Mouse (Mus musculus) forebrain, embryonic 16.5 days (tissue): ENCODE measurements at regions not wholly inside any gene's neighbourhood (a gene's known extent, or its start where the extent isn't known, plus 50 kb on each side); places are given as distances from the start of the nearest gene placed in this dataset.

ENCODE experiments used
- ATAC-seq: fragments of 200-750 bp; cut with Nextera tagmentation; 2 replicates; pipeline ENCODE4 v1.8.0; 2017; ENCODE audit warnings: mild to moderate bottlenecking, moderate library complexity
- H3K27ac ChIP-seq: fragments of 300-500 bp; sonication (generic); 2 replicates; pipeline ENCODE4 v1.5.1; 2014; ENCODE audit warnings: low read length, control low read depth
- H3K27me3 ChIP-seq: fragments of 300-500 bp; sonication (generic); replicated peaks from 2 replicates; pipeline ENCODE4 v1.6.1; 2014; ENCODE audit warnings: low read length; ENCODE audit not compliant: control insufficient read depth, insufficient read depth
- H3K36me3 ChIP-seq: fragments of 300-500 bp; sonication (generic); 2 replicates; pipeline ENCODE4 v1.6.1; 2014; ENCODE audit not compliant: control insufficient read depth, insufficient read depth
- H3K4me1 ChIP-seq: fragments of 300-500 bp; sonication (generic); replicated peaks from 2 replicates; pipeline ENCODE4 v1.6.1; 2014; ENCODE audit warnings: low read length; ENCODE audit not compliant: control insufficient read depth, insufficient read depth
- H3K4me2 ChIP-seq: fragments of 300-500 bp; sonication (generic); 2 replicates; pipeline ENCODE4 v1.6.1; 2014; ENCODE audit warnings: mild to moderate bottlenecking, low read length, control low read depth
- H3K4me3 ChIP-seq: fragments of 300-500 bp; sonication (generic); replicated peaks from 2 replicates; pipeline ENCODE4 v1.5.1; 2014; ENCODE audit warnings: mild to moderate bottlenecking, low read length, control low read depth
- H3K9ac ChIP-seq: fragments of 300-500 bp; sonication (generic); replicated peaks from 2 replicates; pipeline ENCODE4 v1.6.1; 2014; ENCODE audit warnings: low read depth, low read length, control low read depth
- H3K9me3 ChIP-seq: fragments of 300-500 bp; sonication (generic); 2 replicates; pipeline ENCODE4 v1.6.1; 2016; ENCODE audit warnings: low read length; ENCODE audit not compliant: control insufficient read depth
- WGBS: fragments of 180-500 bp; shearing (Covaris S2); extraction: QIAGEN DNeasy Blood & Tissue Kit; methylation state at CpG from one replicate; pipeline ENCODE4 v1.1.7; 2014; 5-methylcytosine and 5-hydroxymethylcytosine counted together

GRCm38 (mm10) chr14:47909129-47909528 lies 211.5 kb upstream of the Peli2 start:
- no peaks in the 10 kb centered on the region for H3K36me3 ChIP-seq
- WGBS, result 48% methylated on average over 8 of the region's 8 CpGs
- ATAC-seq, result no peak

GRCm38 (mm10) chr14:47910741-47911295 lies 209.8 kb upstream of the Peli2 start:
- H3K4me2 ChIP-seq, result no peak overlapping the region
- H3K9me3 ChIP-seq, result no peaks in the 10 kb centered on the region
- no peaks in the 10 kb centered on the region for H3K27me3 ChIP-seq
- no peak overlapping the region for H3K9ac ChIP-seq
- 25% methylated on average over 6 of the region's 6 CpGs for WGBS
- H3K4me1 ChIP-seq, result peaks cover 26% of the 10 kb centered on the region
- ATAC-seq, result no peak
- no peaks in the 10 kb centered on the region for H3K36me3 ChIP-seq
- peak overlapping the region; percentile 51; the same call in 1 of the 2 replicates for H3K27ac ChIP-seq
- H3K4me3 ChIP-seq, result no peak overlapping the region

More at GRCm38 (mm10) chr14:47909129-47909528, 211.5 kb upstream of the Peli2 start:
- no peaks in the 10 kb centered on the region for H3K9me3 ChIP-seq
- H3K9ac ChIP-seq, result no peak overlapping the region
- no peak overlapping the region for H3K4me3 ChIP-seq
- H3K27me3 ChIP-seq, result no peaks in the 10 kb centered on the region
- H3K4me2 ChIP-seq, result no peak overlapping the region
- peaks cover 26% of the 10 kb centered on the region for H3K4me1 ChIP-seq
- no peak overlapping the region for H3K27ac ChIP-seq

GRCm38 (mm10) chr14:47911546-47912545 lies 208.8 kb upstream of the Peli2 start:
- WGBS, result 52% methylated on average over 9 of the region's 9 CpGs
- no peak overlapping the region for H3K27ac ChIP-seq
- no peak overlapping the region for H3K9ac ChIP-seq
- H3K9me3 ChIP-seq, result no peaks in the 10 kb centered on the region
- H3K4me3 ChIP-seq, result no peak overlapping the region
- H3K4me2 ChIP-seq, result no peak overlapping the region
- peaks cover 26% of the 10 kb centered on the region for H3K4me1 ChIP-seq
- ATAC-seq, result peak; percentile 97
- H3K27me3 ChIP-seq, result no peaks in the 10 kb centered on the region
- no peaks in the 10 kb centered on the region for H3K36me3 ChIP-seq

GRCm38 (mm10) chr14:47915621-47916020 lies 205.0 kb upstream of the Peli2 start:
- Histone ChIP-seq H3K4me1 (peaks cover 20% of the 10 kb centered on the region), H3K9ac (no peak overlapping the region), H3K4me2 (no peak overlapping the region), H3K36me3 (no peaks in the 10 kb centered on the region), H3K9me3 (no peaks in the 10 kb centered on the region), H3K27ac (no peak overlapping the region), H3K27me3 (no peaks in the 10 kb centered on the region), H3K4me3 (no peak overlapping the region)
- ATAC-seq, result no peak
- 81% methylated on average over 1 of the region's 1 CpGs for WGBS

GRCm38 (mm10) chr14:47920638-47921347 lies 199.8 kb upstream of the Peli2 start:
- Histone ChIP-seq H3K4me3 (no peak overlapping the region), H3K36me3 (no peaks in the 10 kb centered on the region), H3K9ac (no peak overlapping the region), H3K27ac (no peak overlapping the region), H3K27me3 (no peaks in the 10 kb centered on the region), H3K9me3 (no peaks in the 10 kb centered on the region), H3K4me1 (no peaks in the 10 kb centered on the region), H3K4me2 (no peak overlapping the region)
- WGBS, result 96% methylated on average over 9 of the region's 9 CpGs
- ATAC-seq, result no peak

GRCm38 (mm10) chr14:47921811-47922277 lies 198.8 kb upstream of the Peli2 start:
- no peaks in the 10 kb centered on the region for H3K27me3 ChIP-seq
- H3K4me3 ChIP-seq, result no peak overlapping the region
- no peak for ATAC-seq
- no peaks in the 10 kb centered on the region for H3K36me3 ChIP-seq
- 57% methylated on average over 10 of the region's 10 CpGs for WGBS
- no peak overlapping the region for H3K27ac ChIP-seq
- H3K4me2 ChIP-seq, result no peak overlapping the region
- H3K9me3 ChIP-seq, result no peaks in the 10 kb centered on the region
- no peaks in the 10 kb centered on the region for H3K4me1 ChIP-seq
- H3K9ac ChIP-seq, result no peak overlapping the region

- Histone ChIP-seq H3K9ac (no peak overlapping the region), H3K4me3 (no peak overlapping the region), H3K4me2 (no peak overlapping the region), H3K36me3 (no peaks in the 10 kb centered on the region), H3K4me1 (peaks cover 3% of the 10 kb centered on the region; the same call in 1 of the 2 replicates), H3K27me3 (no peaks in the 10 kb centered on the region), H3K27ac (no peak overlapping the region), H3K9me3 (no peaks in the 10 kb centered on the region)
- WGBS, result 95% methylated on average over 3 of the region's 3 CpGs
- no peak for ATAC-seq
Measured at GRCm38 (mm10) chr14:47926416-47926815, 194.2 kb upstream of the Peli2 start.

- Histone ChIP-seq H3K9ac (no peak overlapping the region), H3K9me3 (no peaks in the 10 kb centered on the region), H3K4me3 (no peak overlapping the region), H3K27me3 (no peaks in the 10 kb centered on the region), H3K36me3 (no peaks in the 10 kb centered on the region), H3K4me2 (no peak overlapping the region), H3K27ac (no peak overlapping the region), H3K4me1 (no peaks in the 10 kb centered on the region)
- 95% methylated on average over 6 of the region's 6 CpGs for WGBS
- no peak for ATAC-seq
Measured at GRCm38 (mm10) chr14:47935401-47935800, 185.2 kb upstream of the Peli2 start.

GRCm38 (mm10) chr14:47937081-47937651 lies 183.5 kb upstream of the Peli2 start:
- no peak overlapping the region for H3K4me2 ChIP-seq
- WGBS, result 70% methylated on average over 7 of the region's 7 CpGs
- H3K27ac ChIP-seq, result no peak overlapping the region
- no peaks in the 10 kb centered on the region for H3K36me3 ChIP-seq
- no peaks in the 10 kb centered on the region for H3K9me3 ChIP-seq
- H3K9ac ChIP-seq, result no peak overlapping the region
- H3K27me3 ChIP-seq, result no peaks in the 10 kb centered on the region
- H3K4me1 ChIP-seq, result no peaks in the 10 kb centered on the region
- ATAC-seq, result no peak
- no peak overlapping the region for H3K4me3 ChIP-seq
